Mouse (Mus musculus) bone marrow, adult 2 months (tissue): Measurements from ENCODE around the gene Calcrl. TPM values are rescaled to one million over a fixed set of nuclear protein-coding genes. Genes with fewer than 3 reads are reported as not detected.

ENCODE experiments used
- H3K27ac ChIP-seq: fragments of 200-500 bp; 2 replicates; pipeline ENCODE4 v1.5.1; 2012; ENCODE audit warnings: low read depth, mild to moderate bottlenecking, control low read depth, inconsistent platforms, low read length; ENCODE audit not compliant: control insufficient read depth, poor library complexity, insufficient read depth
- H3K4me1 ChIP-seq: fragments of 200-500 bp; 2 replicates; pipeline ENCODE4 v1.6.1; 2011; ENCODE audit warnings: low read length; ENCODE audit not compliant: control insufficient read depth, insufficient read depth
- H3K4me3 ChIP-seq: fragments of 200-500 bp; replicated peaks from 2 replicates; pipeline ENCODE3; 2011; ENCODE audit warnings: mild to moderate bottlenecking, low read depth, low read length, control low read depth; ENCODE audit not compliant: control insufficient read depth
- CTCF ChIP-seq: fragments of 200-500 bp; IDR thresholded peaks from 2 replicates; pipeline ENCODE4 v1.5.1; 2011; ENCODE audit warnings: low read length, control low read depth; ENCODE audit not compliant: control insufficient read depth, insufficient read depth
- POLR2A ChIP-seq: fragments of 200-500 bp; IDR thresholded peaks from 2 replicates; pipeline ENCODE4 v1.6.1; 2011; ENCODE audit warnings: low read depth, mild to moderate bottlenecking, control low read depth, low read length, borderline replicate concordance; ENCODE audit not compliant: control insufficient read depth
- WGBS: fragments of 180-500 bp; shearing (Covaris S2); methylation state at CpG from one replicate; pipeline ENCODE4 v1.1.7; 2018; 5-methylcytosine and 5-hydroxymethylcytosine counted together
- polyA plus RNA-seq: library from polyadenylated mRNA; stranded (reverse); fragments of >200 nt; gene quantifications from 2 replicates; pipeline ENCODE4 v1.2.4, GENCODE M21; 2011; ENCODE audit warnings: low replicate concordance; ENCODE audit not compliant: missing spikeins, insufficient read depth, insufficient read length

The Calcrl gene
- polyA plus RNA-seq, 1 experiment: 3.7 TPM

DNA sequence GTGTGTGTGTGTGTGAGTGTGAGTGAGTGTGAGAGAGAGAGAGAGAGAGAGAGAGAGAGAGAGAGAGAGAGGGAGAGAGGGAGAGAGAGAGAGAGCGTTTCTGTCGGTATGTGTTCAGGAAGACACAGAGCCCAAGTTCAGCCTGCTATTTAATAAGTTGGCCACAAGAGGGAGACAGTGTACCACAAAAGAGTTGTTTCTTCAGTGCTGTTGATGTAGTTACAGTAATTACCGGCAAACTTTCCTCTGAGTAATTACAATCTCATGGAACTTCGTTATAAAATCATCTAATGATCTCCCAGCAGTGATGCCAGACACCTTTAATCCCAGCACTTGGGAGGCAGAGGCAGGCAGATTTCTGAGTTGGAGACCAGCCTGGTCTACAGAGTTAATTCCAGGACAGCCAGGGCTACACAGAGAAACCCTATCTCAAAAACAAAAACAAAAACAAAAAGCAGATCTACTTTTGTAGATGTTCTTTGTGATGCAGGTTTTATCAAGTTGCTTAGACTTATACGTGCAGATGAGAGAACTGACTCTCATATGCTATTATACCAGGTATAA, 30.1 kb upstream of the Calcrl start:
- no peak overlapping the region for H3K4me3 ChIP-seq
- TF ChIP-seq CTCF (no peak), POLR2A (no peak)
- no peak overlapping the region for H3K27ac ChIP-seq
- H3K4me1 ChIP-seq: no peaks in the 10 kb centered on the region; the same call in 1 of the 2 replicates
- WGBS: 8% methylated on average over 5 of the region's 5 CpGs

DNA sequence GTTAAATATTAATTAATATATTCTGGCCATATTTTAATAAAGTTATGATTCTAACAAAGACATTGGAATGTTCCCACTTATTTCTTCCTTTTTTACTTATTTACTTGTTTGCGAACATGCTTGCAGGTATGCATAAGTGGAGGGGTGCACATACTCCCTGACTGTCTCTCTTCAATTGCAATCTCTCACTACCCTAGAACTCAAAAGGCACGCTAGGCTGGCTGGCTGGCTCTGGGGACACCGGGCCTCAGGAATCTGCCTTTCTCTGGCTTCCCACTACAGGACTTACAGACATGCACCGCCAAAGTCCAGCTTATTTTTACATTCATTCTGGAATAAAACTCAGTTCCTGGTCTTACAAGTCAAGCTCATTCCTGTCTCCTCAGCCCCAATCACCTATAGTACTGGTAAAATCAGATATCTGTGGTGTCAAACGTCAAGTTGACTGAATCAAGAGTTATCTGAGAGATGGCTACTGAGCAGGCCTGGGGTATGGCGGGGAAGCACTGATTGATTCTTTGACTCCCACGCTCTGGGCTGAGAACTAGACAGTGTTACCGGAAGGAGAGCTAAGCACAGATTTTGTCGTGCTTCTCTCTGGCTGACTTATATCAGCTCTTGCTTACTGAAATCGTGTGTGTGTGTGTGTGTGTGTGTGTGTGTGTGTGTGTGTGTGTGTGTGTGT, 29.5 kb upstream of the Calcrl start:
- H3K4me3 ChIP-seq: no peak overlapping the region
- no peaks in the 10 kb centered on the region; the same call in 1 of the 2 replicates for H3K4me1 ChIP-seq
- H3K27ac ChIP-seq: no peak overlapping the region
- WGBS: 67% methylated on average over 10 of the region's 10 CpGs
- TF ChIP-seq CTCF: no peak
- no peak for TF ChIP-seq POLR2A

DNA sequence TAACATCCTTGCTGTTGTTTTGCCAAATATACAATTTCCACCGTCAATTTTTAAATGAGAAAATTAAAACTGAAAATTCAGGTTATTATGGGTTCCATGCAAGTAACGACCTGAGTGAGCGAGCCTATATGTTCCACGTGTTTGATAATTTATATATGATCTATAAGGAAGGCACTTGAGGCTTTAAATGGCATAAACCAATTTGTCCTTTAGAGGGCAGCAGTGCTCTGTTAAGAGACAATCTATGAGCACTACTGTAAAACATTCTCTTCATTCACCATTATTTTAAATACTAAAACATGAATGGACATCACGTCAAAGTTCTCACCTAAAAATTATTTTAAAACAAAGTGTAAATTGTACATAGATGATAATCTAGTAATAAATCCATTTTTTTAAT, 28.8 kb upstream of the Calcrl start:
- 16% methylated on average over 5 of the region's 5 CpGs for WGBS

GRCm38 (mm10) chr2:84445499-84445898, 20.3 kb upstream of the Calcrl start:
- no peak overlapping the region for H3K4me3 ChIP-seq
- 76% methylated on average over 1 of the region's 1 CpGs for WGBS

More for the DNA sequence above, 28.8 kb upstream of the Calcrl start:
- no peak overlapping the region for H3K27ac ChIP-seq
- TF ChIP-seq POLR2A: no peak
- no peaks in the 10 kb centered on the region; the same call in 1 of the 2 replicates for H3K4me1 ChIP-seq
- no peak overlapping the region for H3K4me3 ChIP-seq

DNA sequence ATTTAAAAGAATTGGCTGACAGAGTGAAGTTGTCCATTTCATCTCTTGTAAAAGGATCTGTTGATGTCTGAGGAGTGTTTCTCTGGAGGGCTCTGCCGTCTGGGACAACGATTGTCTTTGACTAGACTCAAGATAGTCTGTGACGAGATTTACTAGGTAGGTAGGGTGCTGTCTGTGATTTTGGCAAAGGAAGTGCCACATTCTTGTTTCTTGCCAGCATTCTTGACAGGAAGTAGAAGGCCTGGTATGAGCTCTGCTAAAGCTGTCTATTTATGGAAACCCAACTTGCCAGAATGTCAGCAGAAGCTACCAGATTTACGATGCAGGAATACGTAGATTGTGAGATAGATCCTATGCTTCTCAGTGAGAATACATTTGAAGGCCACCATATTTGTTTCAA, 16.7 kb upstream of the Calcrl start:
- H3K4me1 ChIP-seq: no peaks in the 10 kb centered on the region
- no peak for TF ChIP-seq POLR2A
- TF ChIP-seq CTCF: no peak
- no peak overlapping the region for H3K27ac ChIP-seq
- 63% methylated on average over 5 of the region's 5 CpGs for WGBS
- H3K4me3 ChIP-seq: no peak overlapping the region

More at GRCm38 (mm10) chr2:84445499-84445898, 20.3 kb upstream of the Calcrl start:
- Histone ChIP-seq H3K27ac (no peak overlapping the region), H3K4me1 (no peaks in the 10 kb centered on the region)
- TF ChIP-seq CTCF: no peak
- no peak for TF ChIP-seq POLR2A

GRCm38 (mm10) chr2:84429724-84430123, 4.5 kb upstream of the Calcrl start:
- WGBS: 14% methylated on average over 11 of the region's 11 CpGs
- no peak for TF ChIP-seq POLR2A
- 0 out of 2 replicates have a peak, but pooled peaks have one; percentile 26 for TF ChIP-seq CTCF
- Histone ChIP-seq H3K27ac (no peak overlapping the region), H3K4me3 (no peak overlapping the region), H3K4me1 (no peaks in the 10 kb centered on the region; the same call in 1 of the 2 replicates)

GRCm38 (mm10) chr2:84428836-84429235, 3.6 kb upstream of the Calcrl start:
- no peak for TF ChIP-seq CTCF
- no peak for TF ChIP-seq POLR2A
- no peak overlapping the region for H3K4me3 ChIP-seq
- WGBS: 40% methylated on average over 3 of the region's 3 CpGs
- H3K27ac ChIP-seq: no peak overlapping the region
- no peaks in the 10 kb centered on the region; the same call in 1 of the 2 replicates for H3K4me1 ChIP-seq

GRCm38 (mm10) chr2:84426531-84426930, 1.3 kb upstream of the Calcrl start:
- 3% methylated on average over 4 of the region's 4 CpGs for WGBS
- TF ChIP-seq POLR2A: no peak
- no peak for TF ChIP-seq CTCF
- H3K27ac ChIP-seq: no peak overlapping the region

More at GRCm38 (mm10) chr2:84426531-84426930, 1.3 kb upstream of the Calcrl start:
- no peaks in the 10 kb centered on the region; the same call in 1 of the 2 replicates for H3K4me1 ChIP-seq
- H3K4me3 ChIP-seq: peak overlapping the region; percentile 42
